Mouse (Mus musculus): ENCODE measurements around the gene Pdzrn4. TPM values are rescaled to one million over a fixed set of nuclear protein-coding genes. Genes with fewer than 3 reads are reported as not detected.

Gene Pdzrn4
- polyA plus RNA-seq, 1 experiment from 2014 or later: 13.5 TPM

DNA sequence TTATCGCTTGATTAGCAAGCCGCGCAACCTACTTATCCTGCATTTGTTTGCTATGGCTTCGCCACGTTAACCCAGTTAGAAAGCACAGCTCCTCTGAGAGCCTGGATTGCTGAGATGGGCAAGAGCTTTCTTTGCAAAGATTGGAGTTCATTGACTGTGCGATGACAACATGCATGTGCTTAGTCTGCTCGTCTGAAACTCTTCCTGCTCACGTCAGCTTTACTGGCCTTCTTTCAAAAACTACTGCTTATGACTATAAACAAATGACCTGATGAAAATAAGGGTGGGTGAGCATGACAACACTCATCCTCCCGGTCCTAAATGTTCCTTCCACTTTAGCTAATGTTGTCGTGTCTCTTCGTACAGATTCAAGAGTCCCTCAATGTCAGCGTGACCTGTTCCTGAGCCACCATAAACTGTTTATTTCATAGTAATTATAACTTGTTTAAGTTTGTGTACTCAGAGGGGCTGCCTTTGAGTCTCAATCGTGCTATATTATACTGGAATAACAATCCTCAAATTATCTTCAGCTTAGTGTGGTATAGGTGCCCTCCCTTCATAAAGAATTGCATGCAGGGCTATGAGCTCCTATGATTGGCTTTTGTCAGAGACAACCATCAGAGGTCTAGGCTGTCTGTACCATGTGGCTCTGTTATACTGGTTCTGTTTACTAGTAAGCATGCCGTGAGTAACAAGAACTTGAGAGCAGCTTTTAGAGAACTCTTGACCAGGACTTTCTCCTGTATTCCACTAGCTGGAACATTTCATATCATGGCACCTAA lies 187.9 kb downstream of the Pdzrn4 start:
- ATAC-seq (no peak), DNase-seq (ENCODE audit: low spot score) (no peak)
- 86% methylated on average over 14 of the region's 14 CpGs for WGBS
- Histone ChIP-seq H3K9me3 (replicated peaks; ENCODE audit: control insufficient read depth, low read length) (no peaks in the 10 kb centered on the region), H3K9ac (ENCODE audit: low read length) (no peak overlapping the region), H3K4me2 (ENCODE audit: low read length) (no peak overlapping the region), H3K27ac (ENCODE audit: low read depth, low read length) (no peak overlapping the region), H3K36me3 (ENCODE audit: control insufficient read depth, insufficient read depth, low read length) (no peaks in the 10 kb centered on the region), H3K4me1 (ENCODE audit: control insufficient read depth, insufficient read depth, low read length) (peaks cover 11% of the 10 kb centered on the region), H3K4me3 (ENCODE audit: low read depth, low read length) (no peak overlapping the region), H3K27me3 (replicated peaks; ENCODE audit: control insufficient read depth, insufficient read depth, low read length) (no peaks in the 10 kb centered on the region)

DNA sequence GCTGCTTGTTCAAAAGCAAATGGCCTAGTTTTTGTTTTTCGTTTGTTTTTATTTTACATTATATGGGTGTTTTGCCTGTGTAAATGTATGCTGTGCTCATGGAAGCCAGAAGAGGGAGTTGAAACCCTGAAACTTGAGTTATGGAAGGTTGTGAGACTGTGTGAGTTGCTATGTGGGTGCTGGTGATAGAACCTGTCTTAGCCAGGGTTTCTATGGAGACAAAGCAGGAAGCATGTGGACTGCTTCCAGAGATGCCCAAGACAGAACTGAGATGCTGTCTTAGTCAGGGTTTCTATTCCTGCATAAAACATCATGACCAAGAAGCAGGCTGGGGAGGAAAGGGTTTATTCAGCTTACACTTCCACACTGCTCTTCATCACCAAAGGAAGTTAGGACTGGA lies 190.8 kb downstream of the Pdzrn4 start:
- no peak overlapping the region for H3K4me2 ChIP-seq (ENCODE audit: low read length)
- H3K4me3 ChIP-seq (ENCODE audit: low read depth, low read length): no peak overlapping the region
- H3K4me1 ChIP-seq (ENCODE audit: control insufficient read depth, insufficient read depth, low read length): no peaks in the 10 kb centered on the region
- no peak for ATAC-seq
- no peaks in the 10 kb centered on the region for H3K27me3 ChIP-seq (replicated peaks; ENCODE audit: control insufficient read depth, insufficient read depth, low read length)
- H3K27ac ChIP-seq (ENCODE audit: low read depth, low read length): no peak overlapping the region
- 90% methylated on average over 1 of the region's 1 CpGs for WGBS
- no peak overlapping the region for H3K9ac ChIP-seq (ENCODE audit: low read length)
- no peaks in the 10 kb centered on the region for H3K9me3 ChIP-seq (replicated peaks; ENCODE audit: control insufficient read depth, low read length)
- no peak for DNase-seq (ENCODE audit: low spot score)
- no peaks in the 10 kb centered on the region for H3K36me3 ChIP-seq (ENCODE audit: control insufficient read depth, insufficient read depth, low read length)

DNA sequence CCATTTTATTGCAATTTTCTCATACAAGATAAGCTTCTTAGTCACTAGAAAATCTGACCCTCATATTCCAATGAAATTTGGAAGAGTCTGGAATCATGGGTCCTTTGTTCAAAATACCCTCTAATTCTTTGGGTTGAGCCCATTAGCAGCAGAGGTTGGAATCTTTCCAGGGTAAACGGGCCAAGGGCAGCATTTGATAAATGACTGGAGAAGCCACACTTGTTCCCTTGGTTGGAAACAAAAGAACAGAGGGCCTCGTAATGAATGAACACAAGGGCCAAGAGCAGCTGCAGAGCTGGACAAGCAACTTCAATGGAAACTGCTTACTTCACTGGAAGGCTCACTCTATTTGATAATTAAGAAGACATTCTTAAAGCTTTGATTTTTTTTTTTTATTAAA lies 198.0 kb downstream of the Pdzrn4 start:
- 3% methylated on average over 2 of the region's 2 CpGs for WGBS

DNA sequence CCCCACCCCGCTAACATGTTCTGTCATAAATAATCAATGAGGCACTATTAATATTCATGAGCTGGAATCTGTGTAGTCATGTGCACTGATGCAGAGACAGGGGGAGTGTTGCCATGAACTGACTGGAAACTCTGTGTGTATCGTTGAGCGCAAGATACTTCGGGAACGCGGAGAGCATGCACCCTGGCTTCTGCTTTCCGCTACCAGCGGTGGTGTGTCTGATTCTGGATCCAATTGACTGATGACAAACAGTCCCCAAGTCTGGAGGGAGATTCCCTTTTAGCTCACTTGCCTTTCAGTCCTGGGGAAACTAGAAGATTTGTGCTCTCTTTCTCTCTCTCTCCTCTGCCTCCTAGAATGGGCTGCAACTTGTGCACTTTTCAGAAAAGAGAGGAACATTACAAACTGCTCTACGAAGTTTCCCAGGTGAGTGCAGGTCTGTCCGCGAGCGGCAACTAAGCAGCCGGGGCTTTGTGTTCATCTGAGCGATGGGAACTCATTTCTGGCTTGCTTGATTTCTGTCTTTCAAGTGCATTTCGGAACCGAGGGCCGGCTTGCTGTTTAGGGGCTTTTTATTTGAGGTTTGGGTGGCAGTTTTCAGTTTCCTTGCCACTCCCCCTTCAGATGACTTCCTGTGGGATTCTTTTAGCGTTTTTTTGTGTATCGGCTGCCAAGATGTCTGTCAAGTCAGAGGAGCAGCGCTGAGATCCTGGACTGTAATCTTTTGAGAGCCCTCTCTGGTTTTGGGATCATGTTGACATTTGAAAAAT lies 200.5 kb downstream of the Pdzrn4 start:
- peak overlapping the region; percentile 31 for H3K4me3 ChIP-seq (ENCODE audit: low read depth, low read length)
- H3K4me1 ChIP-seq (ENCODE audit: control insufficient read depth, insufficient read depth, low read length): peaks cover 27% of the 10 kb centered on the region
- peak overlapping the region; percentile 66 for H3K4me2 ChIP-seq (ENCODE audit: low read length)
- WGBS: under 1% methylated on average over 20 of the region's 20 CpGs
- peak overlapping the region; percentile 67 for H3K27ac ChIP-seq (ENCODE audit: low read depth, low read length)
- H3K9ac ChIP-seq (ENCODE audit: low read length): peak overlapping the region; percentile 54
- H3K9me3 ChIP-seq (replicated peaks; ENCODE audit: control insufficient read depth, low read length): no peaks in the 10 kb centered on the region
- H3K27me3 ChIP-seq (replicated peaks; ENCODE audit: control insufficient read depth, insufficient read depth, low read length): 0 out of 2 replicates have a peak, but pooled peaks cover 5% of the 10 kb centered on the region
- ATAC-seq (peak; percentile 85), DNase-seq (ENCODE audit: low spot score) (peak; percentile 93)
- no peaks in the 10 kb centered on the region for H3K36me3 ChIP-seq (ENCODE audit: control insufficient read depth, insufficient read depth, low read length)

More for the DNA sequence above, 198.0 kb downstream of the Pdzrn4 start:
- H3K4me1 ChIP-seq (ENCODE audit: control insufficient read depth, insufficient read depth, low read length): peaks cover 27% of the 10 kb centered on the region
- no peaks in the 10 kb centered on the region for H3K27me3 ChIP-seq (replicated peaks; ENCODE audit: control insufficient read depth, insufficient read depth, low read length)
- no peak overlapping the region for H3K9ac ChIP-seq (ENCODE audit: low read length)
- peak; percentile 88 for DNase-seq (ENCODE audit: low spot score)
- 0 out of 2 replicates have a peak, but pooled peaks have one; percentile 13 for ATAC-seq
- H3K9me3 ChIP-seq (replicated peaks; ENCODE audit: control insufficient read depth, low read length): no peaks in the 10 kb centered on the region
- H3K27ac ChIP-seq (ENCODE audit: low read depth, low read length): no peak overlapping the region
- H3K4me2 ChIP-seq (ENCODE audit: low read length): no peak overlapping the region
- no peaks in the 10 kb centered on the region for H3K36me3 ChIP-seq (ENCODE audit: control insufficient read depth, insufficient read depth, low read length)
- H3K4me3 ChIP-seq (ENCODE audit: low read depth, low read length): no peak overlapping the region

DNA sequence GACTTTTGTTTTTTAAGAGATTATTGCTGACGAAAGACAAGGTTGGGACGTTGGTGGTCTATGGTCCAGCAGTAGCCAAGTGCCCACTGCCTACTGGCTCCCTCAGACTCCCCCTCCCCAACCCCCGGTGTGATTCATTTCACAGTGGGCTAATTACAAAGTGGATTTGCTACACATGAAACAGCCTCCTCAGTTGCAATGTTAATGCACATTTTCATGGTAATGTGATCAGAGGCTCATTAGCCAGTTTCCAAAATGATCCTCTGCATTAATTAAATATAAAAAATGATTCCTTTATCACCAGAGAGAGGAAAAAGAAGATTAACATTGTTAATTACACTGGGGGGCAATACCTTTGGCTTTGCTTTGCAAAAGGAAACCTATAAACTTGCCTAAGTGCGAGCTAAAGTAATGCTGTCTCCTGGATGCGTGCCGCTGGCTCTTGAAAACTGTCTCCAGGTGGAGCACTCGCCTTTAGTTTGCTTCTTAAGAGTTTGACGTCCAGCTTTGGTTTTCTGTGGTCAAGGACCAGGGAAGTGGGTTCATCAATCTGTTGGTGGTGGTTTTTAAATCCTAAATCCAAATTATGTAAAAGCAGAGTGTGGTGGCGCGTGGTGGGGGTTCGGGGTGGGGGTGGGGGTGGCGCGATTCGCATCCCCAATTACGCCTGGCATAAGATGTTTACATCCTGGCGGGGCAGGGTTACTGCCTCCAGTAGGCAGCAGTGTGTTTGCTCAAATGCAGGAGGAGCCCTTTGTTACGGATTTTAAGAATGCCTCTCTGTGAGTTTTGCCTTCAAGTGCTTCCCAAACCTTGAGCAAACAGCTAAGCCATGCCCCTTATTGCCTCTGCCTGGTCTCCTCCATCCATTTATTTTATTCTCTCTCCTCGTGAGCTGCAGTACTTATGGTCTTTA lies 202.0 kb downstream of the Pdzrn4 start:
- Histone ChIP-seq H3K4me2 (ENCODE audit: low read length) (peak overlapping the region; percentile 58), H3K36me3 (ENCODE audit: control insufficient read depth, insufficient read depth, low read length) (no peaks in the 10 kb centered on the region), H3K4me1 (ENCODE audit: control insufficient read depth, insufficient read depth, low read length) (peaks cover 27% of the 10 kb centered on the region), H3K27ac (ENCODE audit: low read depth, low read length) (peak overlapping the region; percentile 40; the same call in 1 of the 2 replicates), H3K9ac (ENCODE audit: low read length) (peak overlapping the region; percentile 49; the same call in 1 of the 2 replicates), H3K27me3 (replicated peaks; ENCODE audit: control insufficient read depth, insufficient read depth, low read length) (0 out of 2 replicates have a peak, but pooled peaks cover 5% of the 10 kb centered on the region), H3K4me3 (ENCODE audit: low read depth, low read length) (peak overlapping the region; percentile 22), H3K9me3 (replicated peaks; ENCODE audit: control insufficient read depth, low read length) (no peaks in the 10 kb centered on the region; the same call in 1 of the 2 replicates)
- DNase-seq (ENCODE audit: low spot score) (peak; percentile 83), ATAC-seq (peak; percentile 68)
- WGBS: under 1% methylated on average over 18 of the region's 18 CpGs

DNA sequence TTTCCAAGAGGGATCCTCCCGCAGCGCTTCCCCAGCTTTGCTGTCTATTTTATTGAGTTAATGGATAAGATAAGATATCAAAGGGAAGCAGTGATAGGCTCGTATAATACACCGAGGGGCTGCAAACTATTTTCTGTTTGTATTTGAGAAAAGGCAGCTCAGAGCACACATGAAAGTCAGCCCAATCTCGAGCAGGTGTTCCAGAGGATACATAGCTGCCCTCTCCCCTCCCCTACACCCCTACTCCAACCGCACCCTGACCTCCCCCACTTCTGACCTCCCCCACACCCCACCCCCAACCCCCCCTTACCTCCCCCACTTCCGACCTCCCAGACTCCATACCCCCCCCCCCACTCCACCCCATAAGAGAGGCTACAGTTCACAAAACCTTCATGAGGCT lies 202.7 kb downstream of the Pdzrn4 start:
- no peaks in the 10 kb centered on the region; the same call in 1 of the 2 replicates for H3K9me3 ChIP-seq (replicated peaks; ENCODE audit: control insufficient read depth, low read length)
- ATAC-seq (no peak), DNase-seq (ENCODE audit: low spot score) (no peak)
- H3K27me3 ChIP-seq (replicated peaks; ENCODE audit: control insufficient read depth, insufficient read depth, low read length): 0 out of 2 replicates have a peak, but pooled peaks cover 5% of the 10 kb centered on the region
- H3K27ac ChIP-seq (ENCODE audit: low read depth, low read length): peak overlapping the region; percentile 40; the same call in 1 of the 2 replicates
- WGBS: 3% methylated on average over 7 of the region's 7 CpGs
- H3K4me3 ChIP-seq (ENCODE audit: low read depth, low read length): peak overlapping the region; percentile 22
- H3K9ac ChIP-seq (ENCODE audit: low read length): peak overlapping the region; percentile 49; the same call in 1 of the 2 replicates
- H3K4me2 ChIP-seq (ENCODE audit: low read length): peak overlapping the region; percentile 58
- peaks cover 27% of the 10 kb centered on the region for H3K4me1 ChIP-seq (ENCODE audit: control insufficient read depth, insufficient read depth, low read length)
- H3K36me3 ChIP-seq (ENCODE audit: control insufficient read depth, insufficient read depth, low read length): no peaks in the 10 kb centered on the region

DNA sequence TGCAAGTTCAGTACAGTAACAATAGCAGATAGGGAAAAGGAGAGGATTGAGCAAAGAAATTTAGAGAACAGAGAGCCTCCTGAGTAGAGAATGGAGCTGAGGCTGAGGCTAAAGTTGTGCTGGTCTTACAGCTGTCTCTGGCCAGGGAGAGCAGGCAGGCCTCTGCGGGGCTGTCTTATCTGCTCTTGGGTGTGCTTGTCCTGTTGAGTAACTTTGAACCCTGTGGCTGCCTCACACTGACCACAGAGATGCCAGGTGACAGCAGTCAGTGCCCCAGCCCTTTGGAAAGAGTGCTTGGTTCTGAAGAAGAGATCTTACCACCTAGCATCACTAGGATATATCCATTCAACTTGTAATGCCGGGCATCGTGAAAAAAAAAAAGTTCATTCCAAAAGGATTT lies 214.2 kb downstream of the Pdzrn4 start:
- Histone ChIP-seq H3K9me3 (replicated peaks; ENCODE audit: control insufficient read depth, low read length) (no peaks in the 10 kb centered on the region), H3K27me3 (replicated peaks; ENCODE audit: control insufficient read depth, insufficient read depth, low read length) (no peaks in the 10 kb centered on the region), H3K4me2 (ENCODE audit: low read length) (no peak overlapping the region), H3K4me1 (ENCODE audit: control insufficient read depth, insufficient read depth, low read length) (no peaks in the 10 kb centered on the region), H3K36me3 (ENCODE audit: control insufficient read depth, insufficient read depth, low read length) (no peaks in the 10 kb centered on the region), H3K4me3 (ENCODE audit: low read depth, low read length) (no peak overlapping the region), H3K27ac (ENCODE audit: low read depth, low read length) (no peak overlapping the region), H3K9ac (ENCODE audit: low read length) (no peak overlapping the region)
- WGBS: 85% methylated on average over 3 of the region's 3 CpGs
- DNase-seq (ENCODE audit: low spot score) (no peak), ATAC-seq (no peak)

DNA sequence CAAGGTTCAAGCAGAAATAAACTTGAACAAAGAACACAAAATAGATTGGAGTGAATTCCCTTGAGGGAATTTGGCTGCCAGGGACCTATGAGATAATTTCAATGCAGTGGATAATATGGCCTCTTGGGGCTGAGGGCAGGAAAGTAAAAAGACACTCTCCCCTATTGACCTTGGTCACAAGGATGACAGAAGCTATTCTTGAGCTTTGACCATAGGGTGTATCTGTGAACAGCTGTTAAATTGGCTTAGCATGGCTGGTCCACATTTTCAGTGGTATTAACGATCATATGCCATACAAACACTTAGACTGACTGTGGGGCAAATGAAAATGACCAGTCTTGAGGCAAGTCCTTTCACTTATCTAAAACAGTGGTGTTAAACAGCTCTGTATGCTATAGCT lies 215.7 kb downstream of the Pdzrn4 start:
- no peak overlapping the region for H3K4me3 ChIP-seq (ENCODE audit: low read depth, low read length)
- no peaks in the 10 kb centered on the region for H3K4me1 ChIP-seq (ENCODE audit: control insufficient read depth, insufficient read depth, low read length)
- no peak overlapping the region for H3K27ac ChIP-seq (ENCODE audit: low read depth, low read length)
- 61% methylated on average over 1 of the region's 1 CpGs for WGBS
- no peak overlapping the region for H3K9ac ChIP-seq (ENCODE audit: low read length)
- no peaks in the 10 kb centered on the region for H3K36me3 ChIP-seq (ENCODE audit: control insufficient read depth, insufficient read depth, low read length)
- no peaks in the 10 kb centered on the region for H3K9me3 ChIP-seq (replicated peaks; ENCODE audit: control insufficient read depth, low read length)
- no peak overlapping the region for H3K4me2 ChIP-seq (ENCODE audit: low read length)
- no peak for ATAC-seq
- no peak for DNase-seq (ENCODE audit: low spot score)
- no peaks in the 10 kb centered on the region for H3K27me3 ChIP-seq (replicated peaks; ENCODE audit: control insufficient read depth, insufficient read depth, low read length)

Data from forebrain, embryonic 14.5 days (tissue).